Mouse (Mus musculus) embryonic stem cell, embryonic (primary cell): ENCODE data around the gene Spata21.

Experiments used
- CTCF ChIA-PET, 4 experiments: fragments of 300-600 bp in 2 of 4; fragments of 350-600 bp in 2 of 4; sonication (Branson Sonifier 250); formaldehyde crosslinking; loops; one replicate each; lab custom pipeline; 2022; ENCODE audit warnings: inconsistent platforms in 2 of 4; lab: Charles Lee
- POLR2A ChIA-PET, 4 experiments: fragments of 300-600 bp in 2 of 4; fragments of 350-600 bp in 2 of 4; sonication (Branson Sonifier 250); formaldehyde crosslinking; loops; one replicate each; lab custom pipeline; 2022; ENCODE audit warnings: antibody characterized with exemption in 4 of 4, inconsistent platforms in 1 of 4; lab: Charles Lee

Gene Spata21

DNA sequence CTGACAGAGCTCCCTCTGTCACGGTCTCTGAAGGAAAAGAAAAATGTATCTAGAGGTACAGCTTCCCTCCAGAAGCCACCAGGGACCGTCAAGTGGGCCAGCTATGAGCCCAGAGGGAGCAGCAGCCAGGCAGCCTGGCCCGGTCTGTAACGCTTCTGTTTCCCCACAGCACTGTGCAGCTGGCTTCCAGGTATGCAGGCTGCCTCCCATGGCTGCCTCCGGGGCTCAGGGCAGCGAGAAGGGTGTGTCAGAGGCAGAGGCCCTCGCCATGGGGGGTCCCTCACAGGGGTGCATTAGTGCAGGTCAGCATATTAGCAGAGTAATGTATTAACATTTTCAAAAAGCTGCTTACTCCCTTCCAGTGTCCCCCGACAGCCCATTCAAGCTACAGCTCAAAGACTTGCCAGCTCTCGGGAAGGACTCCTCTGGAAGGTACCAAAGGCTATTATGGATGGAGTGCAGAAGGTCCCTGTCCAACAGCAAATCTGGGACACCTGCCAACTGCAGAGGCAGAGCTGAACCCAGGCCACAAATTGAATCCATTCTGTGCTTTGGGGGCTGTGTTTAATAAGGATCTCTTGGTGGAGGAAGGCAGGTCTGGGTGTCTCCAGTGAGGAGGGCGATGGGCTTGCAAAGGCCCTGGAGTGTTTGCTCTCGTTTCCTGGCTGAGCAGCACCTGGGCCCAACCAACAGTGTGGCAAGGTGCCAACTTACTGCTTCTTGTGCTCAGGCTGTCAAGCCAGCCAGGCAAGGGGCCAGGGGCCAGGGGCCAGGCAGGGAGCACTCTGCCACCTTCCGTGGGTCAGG lies 21.2 kb upstream of the Spata21 start:
- ChIA-PET CTCF (interaction anchor here (0.5 to 6.5 kb wide), 18 partner anchors 9 to 520 kb away, joined by 3 to 86 read pairs (median 3); partner anchors contain the start of gene Necap2 (in 3 of the 4)), POLR2A (interaction anchor here in 3 of 4 experiments (0.6 to 2.1 kb wide), 11 partner anchors 10 to 251 kb away, joined by 3 to 9 read pairs (median 4); partner anchors contain the start of genes Necap2 (in 1 of the 3) and Spata21 (in 1 of the 3))

DNA sequence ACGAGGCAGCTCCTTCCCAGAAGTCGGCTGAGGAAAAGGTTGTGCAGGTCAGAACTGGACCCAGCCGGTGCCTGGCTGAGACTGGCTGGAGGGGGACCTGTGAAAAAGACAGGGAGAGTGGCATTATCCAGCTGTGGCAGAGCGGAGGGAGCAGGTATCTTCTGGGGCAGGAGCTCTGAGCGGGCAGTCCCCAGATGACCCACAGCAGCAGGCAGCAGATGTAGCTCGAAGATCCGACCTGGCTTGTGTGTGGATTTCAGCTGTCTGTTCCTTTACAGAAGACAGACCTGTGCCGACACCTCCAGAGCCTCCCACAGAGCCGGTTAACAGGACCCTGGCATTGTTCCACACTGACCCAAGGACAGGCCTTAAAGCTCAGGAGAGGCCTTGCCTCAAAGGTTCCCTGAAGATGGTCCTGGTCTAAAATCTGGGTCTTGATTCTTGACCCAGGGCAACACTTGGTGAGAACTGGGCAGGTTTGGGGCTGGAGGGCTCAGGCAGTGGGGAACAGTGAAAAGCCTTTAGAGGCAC lies 20.6 kb upstream of the Spata21 start:
- ChIA-PET CTCF (interaction anchor here (0.5 to 6.5 kb wide), 19 partner anchors 9 to 374 kb away, joined by 3 to 86 read pairs (median 4); partner anchors contain the start of gene Necap2 (in 3 of the 4)), POLR2A (interaction anchor here in 2 of 4 experiments (1.1 to 2.9 kb wide), 10 partner anchors 9 to 92 kb away, joined by 3 to 19 read pairs (median 5); partner anchors contain the start of genes Necap2 (in 2 of the 2) and Spata21 (in 1 of the 2))

GRCm38 (mm10) chr4:141068655-141069054 lies 19.5 kb upstream of the Spata21 start:
- POLR2A ChIA-PET = interaction anchor here in 3 of 4 experiments (1.0 to 2.9 kb wide), 5 partner anchors 9 to 17 kb away, joined by 3 to 19 read pairs (median 3); partner anchors contain the start of gene Necap2 (in 3 of the 3)
- CTCF ChIA-PET = interaction anchor here (0.9 to 6.5 kb wide), 9 partner anchors 8 to 233 kb away, joined by 3 to 86 read pairs (median 4); partner anchors contain the start of gene Necap2 (in 2 of the 4)

DNA sequence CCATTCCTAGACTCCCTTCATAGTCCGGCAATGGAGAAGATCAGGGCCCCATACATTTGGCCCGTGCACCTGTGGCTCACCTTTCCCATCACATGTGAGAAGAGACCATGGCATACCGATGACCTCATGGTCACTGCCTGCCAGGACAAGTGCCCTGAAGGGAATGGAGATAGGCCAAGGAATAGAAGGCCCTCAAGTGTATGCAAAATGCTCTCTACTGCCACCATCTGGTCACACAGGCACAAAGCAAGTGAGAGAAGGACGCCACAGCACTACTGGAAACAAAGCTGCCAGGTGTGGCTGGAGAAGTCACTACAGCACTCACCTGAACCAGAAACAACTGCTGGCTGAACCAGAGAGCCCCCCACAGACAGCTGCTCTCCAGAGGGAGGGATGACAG lies 18.4 kb upstream of the Spata21 start:
- ChIA-PET CTCF (interaction anchor here (0.5 to 1.6 kb wide), 37 partner anchors 8 to 533 kb away, joined by 3 to 12 read pairs (median 4); partner anchors contain the start of genes Necap2 (in 4 of the 4), Crocc (in 1 of the 4) and Padi3 (in 1 of the 4)), POLR2A (interaction anchor here in 1 of 4 experiments (2.9 kb wide), 1 partner anchor 8 kb away, joined by 19 read pairs; the partner anchor contains the start of gene Necap2)

DNA sequence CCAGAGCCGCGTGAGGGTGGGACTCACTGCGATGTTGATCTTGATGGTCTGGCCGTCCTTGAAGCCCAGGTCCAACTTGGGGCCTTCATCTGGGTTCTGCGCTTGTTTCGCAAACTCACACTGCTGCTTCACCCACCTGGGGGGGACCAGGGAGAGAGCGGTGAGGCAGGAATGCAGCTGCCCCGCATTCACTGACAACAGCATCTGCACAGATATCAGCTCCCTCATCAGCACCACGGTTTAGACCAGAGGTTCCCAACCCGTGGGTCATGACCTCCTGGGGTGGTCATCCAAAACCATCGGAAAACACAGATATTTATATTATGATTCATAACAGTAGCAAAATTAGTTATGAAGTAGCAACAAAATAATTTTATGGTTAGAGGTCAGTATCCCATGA lies 15.6 kb upstream of the Spata21 start:
- ChIA-PET CTCF (interaction anchor here in 1 of 4 experiments (0.8 kb wide), 1 partner anchor 9 kb away, joined by 3 read pairs; no protein-coding TSS in a partner anchor), POLR2A (interaction anchor here in 2 of 4 experiments (0.7 to 1.2 kb wide), 4 partner anchors 12 to 50 kb away, joined by 3 read pairs; partner anchors contain the start of gene Crocc (in 1 of the 2))

GRCm38 (mm10) chr4:141073661-141074060 lies 14.5 kb upstream of the Spata21 start:
- ChIA-PET POLR2A (interaction anchor here in 3 of 4 experiments (0.7 to 2.7 kb wide), 3 partner anchors 9 to 28 kb away, joined by 3 to 8 read pairs (median 3); partner anchors contain the start of gene Crocc (in 1 of the 3)), CTCF (interaction anchor here in 1 of 4 experiments (1.8 to 6.3 kb wide), 2 partner anchors 8 to 13 kb away, joined by 4 to 86 read pairs; partner anchors contain the start of gene Crocc)

- CTCF ChIA-PET = interaction anchor here in 1 of 4 experiments (1.2 to 6.3 kb wide), 3 partner anchors 8 to 20 kb away, joined by 3 to 86 read pairs (median 4); partner anchors contain the start of gene Crocc
- POLR2A ChIA-PET = interaction anchor here in 3 of 4 experiments (0.7 to 2.7 kb wide), 3 partner anchors 9 to 28 kb away, joined by 3 to 8 read pairs (median 3); partner anchors contain the start of gene Crocc (in 1 of the 3)
Observed at GRCm38 (mm10) chr4:141074109-141074508, 14.0 kb upstream of the Spata21 start.

DNA sequence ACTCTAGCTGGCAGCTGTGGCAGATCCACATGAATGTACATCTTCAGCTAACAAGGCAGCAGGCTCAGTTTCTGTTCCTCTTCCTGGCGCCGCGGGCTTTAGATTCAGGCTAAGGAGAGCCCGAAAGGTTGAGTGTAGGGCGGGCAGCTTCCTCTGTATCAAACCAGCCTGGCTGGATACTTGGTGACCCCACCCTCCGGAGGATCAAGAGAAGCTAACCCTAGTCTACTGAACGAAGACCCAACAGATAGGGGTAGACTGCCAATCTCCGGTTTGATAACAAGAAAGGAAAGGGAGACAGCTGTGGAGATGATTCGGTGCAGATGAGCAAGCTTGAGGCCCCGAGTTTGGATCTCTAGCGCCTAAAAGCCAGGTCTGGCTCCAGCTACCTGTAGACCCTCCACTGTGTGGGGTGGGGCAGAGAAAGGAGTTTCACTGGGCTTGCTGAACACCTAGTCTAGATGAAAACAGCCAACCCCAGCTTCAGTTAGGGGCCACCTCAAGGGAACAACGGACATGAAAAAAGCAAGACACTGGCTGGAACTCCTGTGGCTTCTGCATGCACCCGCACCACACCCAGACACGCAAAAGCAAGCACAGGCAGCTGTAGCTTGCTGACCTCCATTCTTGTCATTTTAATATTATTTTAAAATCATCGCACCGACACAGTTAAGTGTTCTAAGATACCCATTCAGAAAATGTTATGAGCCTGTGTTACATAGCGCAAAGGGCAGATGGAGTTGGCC lies 11.2 kb upstream of the Spata21 start:
- ChIA-PET POLR2A (interaction anchor here (0.6 to 4.0 kb wide), 16 partner anchors 8 to 1126 kb away, joined by 3 to 22 read pairs (median 4); partner anchors contain the start of gene Crocc (in 1 of the 4)), CTCF (interaction anchor here in 3 of 4 experiments (0.9 to 6.3 kb wide), 8 partner anchors 11 to 45 kb away, joined by 3 to 86 read pairs (median 4); no protein-coding TSS in a partner anchor)

DNA sequence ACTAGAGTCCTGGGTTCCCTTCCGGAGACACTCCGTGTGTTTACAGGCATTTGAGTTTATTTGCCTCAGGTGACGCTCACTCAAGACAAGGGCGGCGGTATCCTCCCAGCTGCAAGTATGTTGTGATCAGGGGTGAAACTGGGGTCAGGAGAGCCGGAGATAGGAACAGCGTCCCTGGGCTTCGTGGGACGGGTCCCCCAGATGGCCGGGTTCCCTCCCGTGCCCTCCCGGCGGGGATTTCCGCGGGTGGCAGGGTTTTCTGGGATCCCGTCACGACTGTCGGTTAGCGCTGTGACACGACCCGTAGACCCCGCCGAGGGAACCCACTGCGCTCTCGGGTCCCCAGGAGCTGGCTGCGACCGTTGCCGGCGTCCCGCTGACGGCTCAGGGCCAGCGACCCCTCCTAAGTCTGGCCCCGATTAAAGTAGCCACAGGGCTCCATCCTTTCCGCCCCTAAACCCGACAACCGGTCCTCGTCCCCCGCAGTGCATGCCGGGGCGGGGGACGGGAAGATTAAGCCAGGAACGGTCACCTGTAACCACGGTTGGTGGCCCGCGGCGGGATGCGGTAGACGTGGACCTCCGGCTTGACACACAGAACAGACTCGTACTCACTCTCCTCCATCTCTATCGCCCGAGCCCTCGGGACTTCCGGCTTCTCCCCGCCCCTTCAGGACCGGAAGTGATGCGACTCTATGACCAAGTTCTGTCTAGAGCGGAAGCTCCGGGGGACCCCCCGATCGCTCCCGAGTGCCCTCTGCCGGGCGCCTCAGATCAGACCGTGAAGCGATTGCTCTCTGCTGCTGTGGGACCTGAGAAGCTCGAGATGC lies 10.2 kb upstream of the Spata21 start, which contains the start of gene Necap2:
Gene Necap2, minus strand, starts transcription at position 677 of the 829 bp plus-strand sequence.
- ChIA-PET CTCF (interaction anchor here (0.5 to 6.3 kb wide), 64 partner anchors 8 to 333 kb away, joined by 3 to 86 read pairs (median 4); partner anchors contain the start of genes Fbxo42 (in 2 of the 4), Arhgef19 (in 1 of the 4) and Crocc (in 1 of the 4)), POLR2A (interaction anchor here (0.6 to 4.0 kb wide), 66 partner anchors 9 to 429 kb away, joined by 3 to 22 read pairs (median 4); partner anchors contain the start of genes Crocc (in 2 of the 4), Spata21 (in 2 of the 4) and Fbxo42 (in 1 of the 4))

GRCm38 (mm10) chr4:141078510-141079137 lies 9.5 kb upstream of the Spata21 start:
- POLR2A ChIA-PET = interaction anchor here (0.7 to 4.0 kb wide), 64 partner anchors 8 to 428 kb away, joined by 3 to 22 read pairs (median 4); partner anchors contain the start of genes Crocc (in 2 of the 4), Spata21 (in 2 of the 4) and Fbxo42 (in 1 of the 4)
- CTCF ChIA-PET = interaction anchor here (0.5 to 6.3 kb wide), 62 partner anchors 8 to 334 kb away, joined by 3 to 86 read pairs (median 4); partner anchors contain the start of genes Fbxo42 (in 2 of the 4), Arhgef19 (in 1 of the 4) and Crocc (in 1 of the 4)

- POLR2A ChIA-PET = interaction anchor here in 3 of 4 experiments (0.7 to 1.4 kb wide), 6 partner anchors 8 to 1956 kb away, joined by 3 to 6 read pairs (median 4); partner anchors contain the start of genes Necap2 (in 2 of the 3) and Minos1 (in 1 of the 3)
- CTCF ChIA-PET = interaction anchor here (0.7 to 1.1 kb wide), 6 partner anchors 9 to 129 kb away, joined by 3 to 9 read pairs (median 5); partner anchors contain the start of gene Necap2 (in 3 of the 4)
Observed at GRCm38 (mm10) chr4:141086862-141087261, 1.3 kb upstream of the Spata21 start.

DNA sequence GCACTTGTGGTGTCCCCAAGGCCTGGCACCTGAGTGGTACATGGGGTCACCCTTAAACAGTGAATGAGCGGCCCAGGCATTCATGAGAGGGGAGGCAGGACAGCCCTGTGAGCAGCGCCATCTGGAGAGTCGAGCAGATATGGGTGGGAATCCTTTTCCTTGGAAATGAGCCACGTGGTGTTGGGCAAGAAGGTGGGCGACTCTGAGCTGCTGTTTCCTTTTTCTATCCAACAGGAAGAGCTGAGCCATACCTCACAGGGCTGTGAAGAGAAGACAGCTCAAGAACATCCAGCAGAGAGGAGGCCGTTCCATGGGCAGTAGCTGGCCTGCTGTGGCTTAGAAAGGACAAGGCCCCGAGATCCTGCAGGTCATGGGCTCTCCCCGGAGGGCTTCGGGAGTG lies 581 bp downstream of the Spata21 start:
- CTCF ChIA-PET = interaction anchor here (0.5 to 2.2 kb wide), 9 partner anchors 10 to 689 kb away, joined by 3 to 16 read pairs (median 3); partner anchors contain the start of gene Necap2 (in 1 of the 4)
- POLR2A ChIA-PET = interaction anchor here (0.7 to 1.7 kb wide), 7 partner anchors 8 to 94 kb away, joined by 3 to 13 read pairs (median 5); partner anchors contain the start of gene Necap2 (in 3 of the 4)

- CTCF ChIA-PET = interaction anchor here in 2 of 4 experiments (0.6 to 0.9 kb wide), 3 partner anchors 27 to 133 kb away, joined by 3 to 4 read pairs (median 4); partner anchors contain the start of gene Fbxo42 (in 1 of the 2)
Observed at GRCm38 (mm10) chr4:141095016-141095415, 6.9 kb downstream of the Spata21 start.

DNA sequence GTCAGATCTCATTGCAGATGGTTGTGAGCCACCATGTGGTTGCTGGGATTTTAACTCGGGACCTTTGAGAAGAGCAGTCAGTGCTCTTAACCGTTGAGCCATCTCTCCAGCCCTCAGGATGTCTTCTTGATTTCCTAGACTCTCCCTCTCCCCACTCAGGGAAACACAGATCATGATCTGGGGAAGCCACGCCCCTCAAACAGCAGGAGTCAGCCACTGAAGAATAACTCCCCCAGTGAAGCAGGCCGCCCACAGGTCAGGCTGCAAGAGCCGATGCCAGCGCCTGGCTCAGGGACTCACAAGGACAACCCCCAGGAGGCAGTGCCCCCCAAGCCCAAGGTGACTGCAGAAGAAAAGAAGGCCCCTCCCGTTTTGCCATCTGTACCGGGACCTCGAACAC lies 8.6 kb downstream of the Spata21 start:
- CTCF ChIA-PET = interaction anchor here in 3 of 4 experiments (0.6 to 1.2 kb wide), 4 partner anchors 18 to 49 kb away, joined by 3 to 4 read pairs (median 4); partner anchors contain the start of gene Necap2 (in 1 of the 3)
- POLR2A ChIA-PET = interaction anchor here in 2 of 4 experiments (0.6 to 0.9 kb wide), 4 partner anchors 8 to 50 kb away, joined by 3 to 4 read pairs (median 4); partner anchors contain the start of gene Necap2 (in 1 of the 2)

More at GRCm38 (mm10) chr4:141095016-141095415, 6.9 kb downstream of the Spata21 start:
- POLR2A ChIA-PET = interaction anchor here in 1 of 4 experiments (0.9 kb wide), 1 partner anchor 17 kb away, joined by 3 read pairs; the partner anchor contains the start of gene Necap2
